Mouse (Mus musculus) heart, adult 2 months (tissue): ENCODE data around the gene Foxb2.

ENCODE experiments used
- CTCF ChIP-seq: fragments of 200-600 bp; IDR thresholded peaks from 2 replicates; pipeline ENCODE4 v1.8.1; 2022; ENCODE audit warnings: antibody characterized with exemption, mild to moderate bottlenecking, moderate library complexity
- EP300 ChIP-seq: fragments of 200-500 bp; IDR thresholded peaks from 2 replicates; pipeline ENCODE4 v1.6.1; 2011; ENCODE audit warnings: low read depth, low read length, control low read depth; ENCODE audit not compliant: insufficient read depth
- POLR2A ChIP-seq: fragments of 200-500 bp; IDR thresholded peaks from 2 replicates; pipeline ENCODE4 v1.6.1; 2011; ENCODE audit warnings: mild to moderate bottlenecking, low read depth, low read length, control low read depth; ENCODE audit not compliant: insufficient read depth

GRCm38 (mm10) chr19:16872331-16873180 is 1.0 kb downstream of the Foxb2 start:
- no peak for TF ChIP-seq CTCF
- TF ChIP-seq POLR2A = no peak
- no peak for TF ChIP-seq EP300
